19 mouse cellular contexts compared by ENCODE assay signal in the genomic region with DNA sequence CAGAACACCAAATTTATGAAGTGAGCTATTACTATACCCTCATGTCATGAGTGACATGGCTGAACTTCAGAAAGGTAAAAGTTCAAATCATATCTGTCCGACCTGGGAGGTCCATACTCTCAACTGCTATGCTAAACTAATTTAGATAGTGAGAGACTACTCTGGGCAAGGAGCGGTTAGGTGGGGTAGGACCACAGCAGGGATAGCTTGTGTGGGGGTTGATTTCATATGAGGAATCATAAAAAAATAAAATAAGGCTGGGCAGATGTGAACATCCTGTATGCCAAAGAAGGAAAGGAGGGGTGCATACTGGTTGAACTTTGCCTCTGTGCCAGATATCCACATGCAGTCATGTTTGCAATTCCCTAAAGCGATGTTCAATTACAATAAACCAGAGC. TPM values are rescaled to one million over a fixed set of nuclear protein-coding genes. Genes with fewer than 3 reads are reported as not detected.
"Had no signal": no experiment of that assay in that cellular context is flagged by ENCODE, and none has a peak within 500 bp of the region (broad histone marks: within the 10 kb centered on the region; RNA-seq: fewer than 3 reads in every experiment).

No protein-coding gene starts in this region.

- H3K27me3 ChIP-seq: lung, embryonic 15.5 days; midbrain, embryonic 15.5 days; neural tube, embryonic 12.5 days had no signal

- H3K9me3 ChIP-seq: lung, embryonic 15.5 days; megakaryocyte, embryonic 14.5 days; midbrain, embryonic 13.5 days; midbrain, embryonic 15.5 days; neural tube, embryonic 12.5 days had no signal

- H3K4me3 ChIP-seq: lung, embryonic 15.5 days; megakaryocyte, embryonic 14.5 days; midbrain, embryonic 13.5 days; midbrain, embryonic 15.5 days; neural tube, embryonic 12.5 days had no signal

- DNase-seq: liver, postnatal 0 days; lung, adult 2 months; lung, postnatal 14 days; lung, postnatal 36 days; right cerebral cortex, postnatal 14 days; spleen, adult 18-20 months; thymus, adult 18-20 months; thymus, postnatal 14 days; thymus, postnatal 36 days had no signal

- H3K4me2 ChIP-seq: lung, embryonic 15.5 days; midbrain, embryonic 11.5 days; midbrain, embryonic 13.5 days; midbrain, embryonic 15.5 days; neural tube, embryonic 12.5 days had no signal

- H3K9ac ChIP-seq: liver, postnatal 0 days; lung, embryonic 15.5 days; midbrain, embryonic 13.5 days; midbrain, embryonic 15.5 days; neural tube, embryonic 12.5 days had no signal

- ATAC-seq: liver, postnatal 0 days; lung, postnatal 0 days; midbrain, embryonic 13.5 days; midbrain, embryonic 15.5 days had no signal

- H3K27ac ChIP-seq: lung, embryonic 15.5 days; macrophage; midbrain, embryonic 13.5 days; midbrain, embryonic 15.5 days; neural tube, embryonic 12.5 days had no signal

- H3K36me3 ChIP-seq: lung, embryonic 15.5 days; midbrain, embryonic 13.5 days; midbrain, embryonic 15.5 days; neural tube, embryonic 12.5 days had no signal

RNA-seq across cellular contexts. Expression of gene Mfsd6l, which starts 9.0 kb away (rescaled TPM):
- polyA plus RNA-seq: macrophage; midbrain, embryonic 11.5 days; midbrain, embryonic 13.5 days; midbrain, embryonic 15.5 days; neural tube, embryonic 12.5 days; neural tube, embryonic 14.5 days had no signal

RNA-seq across cellular contexts. Expression of gene Ccdc42, which starts 21.8 kb away (rescaled TPM):
- polyA plus RNA-seq: liver, postnatal 0 days; macrophage; neural tube, embryonic 14.5 days; stomach, embryonic 14.5 days had no signal
